Mouse (Mus musculus): ENCODE results near the gene Arpc2. TPM values are rescaled to one million over a fixed set of nuclear protein-coding genes. Genes with fewer than 3 reads are reported as not detected.

The Arpc2 gene
- polyA plus RNA-seq (2012; rRNA removed), result 213 and 235 TPM in 2 replicates

DNA sequence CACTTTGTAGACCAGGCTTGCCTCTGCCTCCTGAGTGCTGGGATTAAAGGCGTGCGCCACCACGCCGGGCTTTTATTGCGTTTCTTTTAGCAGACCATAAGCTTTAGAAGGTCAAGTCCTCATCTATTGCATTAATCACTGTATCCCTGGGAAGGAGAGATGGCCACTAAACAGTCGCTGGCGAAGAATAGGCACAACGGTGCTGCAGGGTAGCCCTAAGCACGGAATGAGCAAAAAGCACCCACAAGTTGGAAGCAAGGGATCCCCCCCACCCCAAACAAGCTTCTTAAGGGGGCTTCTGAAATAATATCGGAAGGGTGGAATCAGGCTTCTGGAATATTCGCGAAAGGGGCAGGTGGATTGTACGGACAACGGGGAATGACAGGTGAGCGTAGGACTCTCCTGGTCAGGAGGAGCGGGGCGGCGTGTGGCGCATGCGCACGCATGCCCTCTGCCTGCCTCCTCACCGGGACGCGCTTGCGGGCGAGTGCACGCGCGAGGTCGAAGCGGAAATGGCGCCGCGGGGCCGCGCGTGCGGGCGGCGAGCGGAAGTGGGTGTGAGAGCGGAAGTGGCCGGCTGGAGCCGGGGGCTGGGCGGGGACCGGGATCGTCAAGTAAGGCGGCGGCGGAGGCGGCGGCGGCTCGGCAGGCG, at the start of gene Arpc2:
Gene Arpc2, plus strand, starts transcription at position 147 of the 652 bp plus-strand sequence.
- DNase-seq (ENCODE audit: extremely low spot score in 1 of 2, low spot score in 1 of 2), result peak; percentile 86 to 97

DNA sequence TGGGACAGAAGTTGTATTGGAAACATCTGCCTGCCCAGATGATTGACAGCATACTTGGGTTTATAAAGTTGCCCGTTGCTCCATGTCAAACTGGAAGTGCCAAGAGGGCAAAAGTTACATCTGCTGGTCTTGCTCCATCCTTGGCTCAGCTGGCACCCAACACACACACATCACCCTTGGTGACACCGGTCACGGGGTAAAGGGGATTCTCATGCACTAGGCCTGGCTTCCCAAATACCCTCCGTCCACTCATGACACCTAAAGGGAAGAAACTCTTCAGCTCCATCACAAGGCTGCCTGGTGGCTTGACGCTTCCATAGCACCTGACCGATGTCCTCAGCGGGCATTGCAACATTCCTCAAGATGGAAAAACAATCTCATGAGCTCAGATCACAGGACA, 45.4 kb upstream of the Arpc2 start:
- DNase-seq (ENCODE audit: extremely low spot score in 1 of 2, low spot score in 1 of 2), result no peak

DNA sequence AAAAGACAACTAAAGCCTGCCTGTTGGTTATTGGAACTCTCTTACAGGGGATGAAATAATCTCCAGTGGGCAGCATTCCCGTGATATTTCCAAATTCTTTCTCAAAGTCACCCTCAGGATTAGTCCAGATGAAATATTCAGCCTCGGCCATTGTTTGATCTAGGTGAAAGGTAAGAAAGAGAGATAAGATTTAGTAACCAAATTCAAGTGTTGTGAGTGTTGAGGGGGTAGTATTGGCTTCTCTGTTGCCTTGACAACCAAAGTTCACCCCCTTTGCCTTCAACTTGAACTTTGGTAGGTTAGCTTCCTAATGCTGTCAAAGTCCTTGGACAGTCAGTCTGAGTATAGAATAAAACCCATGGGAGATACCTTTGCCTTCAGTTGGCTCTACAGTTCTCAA, 43.2 kb upstream of the Arpc2 start:
- no peak for DNase-seq (ENCODE audit: extremely low spot score in 1 of 2, low spot score in 1 of 2)

DNA sequence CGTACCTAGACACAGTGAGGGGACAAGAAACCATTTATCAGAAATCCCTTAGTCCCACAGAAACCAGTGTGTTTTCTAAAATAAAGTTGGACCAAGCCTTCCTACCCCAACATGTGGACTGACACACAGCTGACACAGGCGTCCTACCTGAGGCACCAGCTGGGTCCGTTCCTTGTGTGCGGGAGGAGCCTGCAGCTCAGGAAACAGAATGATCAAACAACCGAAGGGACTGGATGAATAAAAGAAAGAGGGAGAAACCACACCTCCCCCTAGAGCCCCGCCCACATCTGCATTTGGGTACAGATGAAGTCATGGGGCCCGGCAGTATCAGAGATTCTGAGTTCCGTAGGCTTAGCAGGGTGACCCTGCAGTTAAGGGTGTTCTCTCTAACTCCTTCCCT, 41.4 kb upstream of the Arpc2 start, which contains the start of gene Cxcr1:
Gene Cxcr1, minus strand, starts transcription at position 187 of the 400 bp plus-strand sequence.
- DNase-seq (ENCODE audit: extremely low spot score in 1 of 2, low spot score in 1 of 2), result no peak

DNA sequence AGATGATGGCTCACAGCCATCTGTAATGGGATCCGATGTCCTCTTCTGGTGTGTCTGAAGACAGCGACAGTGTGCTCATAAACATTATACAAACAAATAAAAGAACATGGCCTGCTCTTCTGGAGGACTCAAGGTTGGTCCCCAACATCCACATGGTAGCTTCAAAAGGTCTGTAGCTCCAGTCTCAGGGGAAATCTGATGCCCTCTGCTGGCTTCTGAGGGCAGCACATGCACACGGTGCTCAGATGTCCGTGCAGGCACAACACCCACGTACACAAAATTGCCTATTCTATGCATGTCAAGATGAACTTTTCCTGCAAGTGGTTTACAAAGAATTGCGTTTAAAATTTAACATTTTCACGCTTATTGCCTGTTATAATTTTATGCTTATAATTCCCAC, 39.9 kb upstream of the Arpc2 start:
- DNase-seq (ENCODE audit: extremely low spot score in 1 of 2, low spot score in 1 of 2), result no peak

DNA sequence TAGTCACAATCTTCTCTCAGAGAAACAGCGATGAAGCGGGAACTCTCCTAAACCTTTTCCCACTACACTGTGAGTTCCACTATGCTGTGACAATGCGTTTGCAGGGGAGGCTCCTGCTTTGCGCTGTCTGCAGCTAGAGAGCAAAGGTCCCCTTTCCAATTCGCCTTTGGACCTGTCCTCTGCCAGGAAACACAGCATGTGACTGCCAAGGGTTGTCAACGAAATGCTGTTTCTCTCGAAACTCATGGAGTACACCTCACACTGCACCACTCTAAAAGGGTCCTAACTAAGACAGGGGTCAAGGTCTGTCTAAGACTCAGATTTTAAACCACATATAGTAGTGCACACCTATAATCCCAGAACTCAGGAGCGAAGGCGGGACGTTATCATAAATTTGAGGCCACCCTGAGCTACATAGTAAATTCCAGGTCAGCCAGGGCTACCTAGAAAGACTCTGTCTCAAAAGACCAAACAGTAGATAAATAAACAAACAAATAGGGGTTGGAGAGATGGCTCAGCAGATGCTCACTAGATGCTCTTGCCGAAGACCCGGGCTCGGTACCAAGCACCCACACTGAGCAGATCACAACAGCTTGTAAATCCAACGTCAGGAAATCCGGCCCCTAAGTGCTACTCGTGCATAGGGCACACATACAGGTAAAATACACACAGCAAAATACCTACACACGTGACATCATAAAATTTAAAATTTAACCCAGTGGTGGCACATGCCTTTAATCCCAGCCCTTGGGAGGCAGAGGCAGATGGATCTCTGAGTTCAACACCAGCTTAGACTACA, 39.1 kb upstream of the Arpc2 start:
- DNase-seq (ENCODE audit: extremely low spot score in 1 of 2, low spot score in 1 of 2), result no peak

DNA sequence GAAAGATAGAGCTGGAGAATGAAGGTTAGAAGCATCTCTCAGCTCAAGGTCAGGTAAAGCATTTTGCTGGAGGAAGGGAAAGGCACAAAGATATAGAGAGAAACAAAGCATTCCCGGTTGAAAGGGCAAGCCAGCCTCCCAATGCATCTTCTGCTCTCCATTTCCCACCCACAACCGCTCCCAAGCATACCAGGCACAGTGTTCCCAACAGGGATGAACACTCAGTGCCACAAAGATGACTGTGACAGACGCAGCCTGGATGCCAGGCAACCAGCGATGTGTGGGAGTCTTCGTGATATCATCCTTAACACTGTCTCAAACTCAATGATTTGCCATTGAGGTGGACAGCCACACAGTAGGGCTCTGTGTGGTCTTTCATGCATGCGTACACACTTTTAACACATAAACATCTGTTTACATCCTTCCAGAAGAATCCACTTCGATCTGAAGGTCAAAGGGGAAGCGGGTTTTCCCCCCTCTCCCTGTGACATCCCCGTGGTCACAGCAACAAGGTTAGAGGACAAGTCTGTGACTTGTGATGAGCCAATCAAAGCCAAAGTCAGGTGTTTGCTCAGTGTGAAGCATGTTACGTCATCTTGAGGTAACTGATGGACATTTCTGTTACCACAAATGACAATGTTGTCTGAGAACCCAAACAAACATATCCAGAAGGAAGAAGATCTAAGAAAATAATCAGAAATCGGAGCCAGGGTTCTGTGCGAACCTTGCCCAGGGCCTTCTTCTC, 38.0 kb upstream of the Arpc2 start:
- DNase-seq (ENCODE audit: extremely low spot score in 1 of 2, low spot score in 1 of 2), result peak; percentile 52 to 71

DNA sequence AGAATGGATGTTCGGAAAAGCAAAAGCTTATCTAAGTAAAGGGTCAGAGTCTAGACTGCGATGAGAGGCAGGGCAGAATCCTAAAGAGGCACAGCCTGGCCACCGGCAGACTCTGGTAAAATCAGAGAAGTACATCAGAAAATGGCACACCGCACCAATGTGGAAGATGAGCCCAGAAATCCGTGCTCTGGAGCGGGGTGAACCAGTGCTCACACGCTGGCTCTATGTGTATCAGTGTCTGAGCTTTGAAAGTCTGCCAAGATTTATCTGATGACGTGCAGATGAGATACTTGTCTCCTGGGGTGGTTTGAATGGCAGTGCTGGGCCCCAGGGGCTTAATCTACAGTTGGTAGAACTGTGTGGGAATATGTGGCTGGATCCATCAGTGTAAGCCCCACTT, 36.8 kb upstream of the Arpc2 start:
- no peak for DNase-seq (ENCODE audit: extremely low spot score in 1 of 2, low spot score in 1 of 2)

DNA sequence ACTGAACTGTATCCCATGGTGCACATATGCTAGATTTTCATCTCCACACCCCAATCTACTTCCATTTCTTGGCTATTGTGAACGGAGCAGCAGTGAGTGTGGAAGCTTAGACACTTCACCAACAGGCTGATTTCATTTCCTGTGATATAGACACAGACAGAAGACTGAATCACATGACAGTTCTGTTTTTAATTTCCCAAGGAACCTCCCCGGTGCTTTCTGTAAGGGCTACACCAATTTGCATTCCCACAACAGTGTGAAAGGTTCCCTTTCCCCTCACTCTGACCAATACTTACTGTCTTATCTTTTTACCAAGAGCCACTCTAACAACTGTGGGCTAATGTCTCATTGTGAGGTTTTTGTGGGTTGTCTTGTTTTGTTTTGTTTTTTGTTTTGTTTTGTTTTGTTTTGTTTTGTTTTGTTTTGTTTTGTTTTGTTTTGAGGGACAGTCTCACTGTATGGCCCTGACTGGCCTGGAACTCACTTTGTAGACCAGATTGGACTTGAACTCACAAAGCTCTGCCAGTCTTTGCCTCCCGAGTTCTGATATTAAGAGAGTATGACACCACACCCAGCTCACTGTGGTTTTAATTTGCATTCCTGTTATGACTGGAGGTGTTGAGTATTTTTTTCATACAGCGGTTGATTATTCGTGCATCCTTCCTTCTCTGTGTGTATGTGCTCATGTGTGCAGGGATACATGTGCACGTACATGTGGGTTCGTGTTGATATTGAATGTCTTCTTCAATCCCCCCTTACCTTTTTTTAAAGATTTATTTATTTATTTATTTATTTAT, 34.6 kb upstream of the Arpc2 start:
- DNase-seq (ENCODE audit: extremely low spot score in 1 of 2, low spot score in 1 of 2), result no peak

DNA sequence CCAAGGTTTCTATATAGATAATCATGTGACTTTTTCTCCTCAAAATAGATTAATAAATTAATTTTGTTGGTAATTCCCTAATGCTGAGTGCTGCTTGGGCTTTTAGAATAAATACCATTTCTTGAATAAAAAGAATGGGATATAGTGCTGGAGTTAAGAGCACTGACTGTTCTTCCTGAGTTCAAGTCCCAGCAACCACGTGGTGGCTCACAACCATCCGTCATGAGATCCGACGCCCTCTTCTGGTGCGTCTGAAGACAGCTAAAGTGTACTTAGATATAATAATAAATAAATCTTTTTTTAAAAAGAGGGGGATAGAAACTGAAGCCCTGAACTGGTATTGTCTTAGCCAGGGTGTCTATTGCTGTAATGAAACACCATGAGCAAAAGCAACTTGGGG, 32.4 kb upstream of the Arpc2 start:
- no peak for DNase-seq (ENCODE audit: extremely low spot score in 1 of 2, low spot score in 1 of 2)

DNA sequence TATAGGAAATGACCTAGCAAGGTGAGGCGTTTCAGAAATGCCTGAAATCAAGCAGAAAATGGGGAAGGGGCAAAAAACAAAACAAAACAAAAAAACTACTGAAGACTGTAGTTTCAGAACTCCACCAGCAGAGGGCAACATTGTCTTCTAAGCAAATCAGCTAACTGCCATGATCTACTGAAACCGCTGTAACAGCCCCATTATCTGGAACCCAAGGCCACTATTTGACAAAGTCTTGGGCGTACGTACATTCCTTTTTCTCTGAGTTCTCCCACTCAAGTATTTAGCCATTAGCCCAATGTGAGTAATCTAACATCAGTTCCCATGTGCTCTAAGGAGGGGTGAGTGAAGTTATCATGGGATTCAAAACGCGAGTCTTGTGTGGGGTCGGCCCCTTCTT, 30.0 kb upstream of the Arpc2 start:
- peak in 1 of 2 experiments; percentile 50 for DNase-seq (ENCODE audit: extremely low spot score in 1 of 2, low spot score in 1 of 2)

DNA sequence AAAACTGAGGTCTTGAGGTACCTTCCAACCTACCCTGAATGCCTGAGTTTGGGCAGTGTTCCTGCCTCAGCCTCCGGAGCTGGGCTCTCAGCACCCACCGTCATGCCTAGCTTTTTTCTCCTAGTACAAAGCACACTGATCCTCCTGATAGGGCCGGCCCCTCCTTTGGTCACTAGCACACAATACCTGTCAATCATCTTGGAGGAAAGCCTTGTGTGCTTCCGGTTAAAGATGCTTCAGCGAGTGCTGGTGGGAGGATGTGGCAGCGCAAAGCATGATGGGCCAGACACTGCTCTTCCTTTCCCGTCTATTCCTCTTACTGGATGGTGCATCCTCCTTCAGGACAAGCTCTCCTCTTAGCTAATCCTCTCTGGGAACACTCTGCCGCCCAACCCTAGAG, 29.2 kb upstream of the Arpc2 start:
- no peak for DNase-seq (ENCODE audit: extremely low spot score in 1 of 2, low spot score in 1 of 2)

DNA sequence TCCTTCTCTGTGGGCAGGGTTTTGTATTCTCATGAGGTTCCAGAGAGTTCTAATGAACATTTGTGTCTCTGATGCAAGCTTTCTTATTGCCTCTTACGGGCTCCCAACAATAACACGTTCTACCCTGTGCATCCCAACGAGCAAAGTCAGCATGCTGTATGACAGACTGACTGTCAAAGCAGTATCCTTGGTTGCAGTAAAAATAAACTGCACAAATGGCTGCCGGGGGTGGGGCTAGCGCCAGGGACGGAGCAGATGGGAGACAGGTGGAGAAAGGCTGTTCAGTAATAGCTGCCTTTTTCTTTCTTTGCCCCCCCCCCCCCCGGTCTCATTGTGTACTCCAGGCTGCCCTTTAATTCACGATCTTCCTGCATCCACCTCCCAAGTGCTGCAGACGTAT, 28.0 kb upstream of the Arpc2 start:
- DNase-seq (ENCODE audit: extremely low spot score in 1 of 2, low spot score in 1 of 2), result peak in 1 of 2 experiments; percentile 44

DNA sequence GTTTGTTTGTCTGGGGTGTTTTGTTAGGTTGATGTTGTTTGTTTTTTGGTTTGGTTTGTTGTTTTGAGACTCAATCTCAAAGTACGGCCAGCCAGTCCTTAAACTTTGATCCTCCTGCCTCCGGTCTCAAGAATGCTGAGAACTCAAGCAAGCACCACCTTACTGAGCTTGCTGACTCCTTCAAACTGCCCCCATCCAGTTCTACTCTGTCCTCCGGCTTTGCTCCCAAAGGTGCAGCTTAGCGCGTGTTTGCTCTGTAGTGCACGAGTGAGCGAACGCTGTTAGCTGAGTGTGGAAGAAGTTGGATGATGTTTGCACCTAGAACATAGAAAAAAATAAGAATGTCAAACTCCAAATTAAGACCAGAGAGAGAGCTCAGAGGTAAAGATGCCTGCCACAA, 26.9 kb upstream of the Arpc2 start:
- DNase-seq (ENCODE audit: extremely low spot score in 1 of 2, low spot score in 1 of 2), result no peak

DNA sequence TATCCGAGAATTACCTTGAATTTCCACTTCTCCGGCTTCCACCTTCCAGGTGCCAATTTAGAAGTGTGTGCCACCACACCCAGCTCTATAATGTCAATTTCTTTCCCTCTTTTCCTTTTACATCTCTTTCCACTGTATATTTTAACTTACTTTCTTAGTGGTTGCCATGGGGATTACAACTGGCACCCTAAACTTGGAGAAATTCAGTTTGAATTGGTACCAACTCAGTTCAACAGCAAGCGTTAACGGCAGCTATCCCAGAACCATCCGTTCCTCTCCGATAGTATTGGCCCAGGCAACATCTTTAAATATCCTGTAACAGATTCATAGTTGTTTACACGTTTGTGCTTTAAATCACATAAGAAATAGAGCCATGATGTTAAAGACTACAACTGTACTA, 16.0 kb upstream of the Arpc2 start:
- DNase-seq (ENCODE audit: extremely low spot score in 1 of 2, low spot score in 1 of 2), result no peak

DNA sequence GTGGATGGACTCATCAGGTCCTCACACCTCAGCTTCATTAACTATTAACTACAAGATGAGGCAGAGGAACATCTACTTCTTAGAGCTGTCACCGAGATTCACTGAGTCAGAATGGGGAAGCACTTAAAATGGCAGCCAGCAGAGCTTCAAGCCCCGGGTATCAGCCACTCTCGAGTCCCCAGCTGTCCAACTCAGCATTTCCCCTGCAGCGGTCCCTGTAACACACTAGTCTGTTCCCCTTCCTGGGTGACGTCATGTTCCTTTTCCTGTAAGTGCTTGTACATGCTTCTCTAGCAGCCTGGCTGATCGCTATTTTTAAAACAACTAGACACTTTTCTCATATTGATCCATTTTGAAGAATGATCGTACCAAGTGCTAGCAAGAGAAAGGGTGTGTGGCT, 8.6 kb upstream of the Arpc2 start:
- peak in 1 of 2 experiments; percentile 61 for DNase-seq (ENCODE audit: extremely low spot score in 1 of 2, low spot score in 1 of 2)

DNA sequence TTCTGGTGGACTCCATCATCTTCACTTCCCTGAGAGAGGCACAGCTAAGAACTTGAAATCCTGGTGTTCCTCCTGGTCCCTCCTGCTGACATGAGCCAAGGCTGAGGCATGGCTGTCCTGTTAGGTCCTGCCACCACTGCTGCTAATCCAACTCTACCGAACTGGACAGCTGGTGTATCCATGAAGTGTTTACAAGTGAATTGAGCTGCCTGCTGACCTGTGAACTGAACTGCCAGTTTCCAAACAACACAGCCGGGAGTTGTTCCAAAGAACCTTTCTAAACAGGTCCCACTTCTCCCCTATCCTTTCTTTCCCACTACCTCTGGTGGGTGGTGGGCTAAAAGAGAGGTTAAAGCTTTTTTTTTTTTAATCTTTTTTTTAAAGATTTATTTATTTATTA, 5.9 kb upstream of the Arpc2 start:
- DNase-seq (ENCODE audit: extremely low spot score in 1 of 2, low spot score in 1 of 2), result no peak

DNA sequence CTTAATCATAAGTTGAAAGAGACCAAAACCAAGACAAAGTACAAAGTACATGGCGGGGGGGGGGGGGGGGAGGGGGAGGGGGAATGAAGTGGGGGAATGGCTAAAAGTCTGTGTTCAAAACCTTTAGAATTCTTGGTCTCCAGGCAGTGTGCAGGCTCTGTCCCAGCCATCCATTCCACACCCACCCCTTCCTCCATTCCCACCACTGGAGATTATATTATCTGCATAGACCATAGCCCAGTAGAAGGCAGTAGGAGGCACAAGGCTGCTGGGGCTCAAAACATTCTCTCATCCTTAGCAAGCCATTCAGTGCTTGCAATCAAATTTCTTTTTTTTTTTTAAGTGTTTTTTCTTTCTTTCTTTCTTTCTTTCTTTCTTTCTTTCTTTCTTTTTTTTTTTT, 4.9 kb upstream of the Arpc2 start:
- no peak for DNase-seq (ENCODE audit: extremely low spot score in 1 of 2, low spot score in 1 of 2)

DNA sequence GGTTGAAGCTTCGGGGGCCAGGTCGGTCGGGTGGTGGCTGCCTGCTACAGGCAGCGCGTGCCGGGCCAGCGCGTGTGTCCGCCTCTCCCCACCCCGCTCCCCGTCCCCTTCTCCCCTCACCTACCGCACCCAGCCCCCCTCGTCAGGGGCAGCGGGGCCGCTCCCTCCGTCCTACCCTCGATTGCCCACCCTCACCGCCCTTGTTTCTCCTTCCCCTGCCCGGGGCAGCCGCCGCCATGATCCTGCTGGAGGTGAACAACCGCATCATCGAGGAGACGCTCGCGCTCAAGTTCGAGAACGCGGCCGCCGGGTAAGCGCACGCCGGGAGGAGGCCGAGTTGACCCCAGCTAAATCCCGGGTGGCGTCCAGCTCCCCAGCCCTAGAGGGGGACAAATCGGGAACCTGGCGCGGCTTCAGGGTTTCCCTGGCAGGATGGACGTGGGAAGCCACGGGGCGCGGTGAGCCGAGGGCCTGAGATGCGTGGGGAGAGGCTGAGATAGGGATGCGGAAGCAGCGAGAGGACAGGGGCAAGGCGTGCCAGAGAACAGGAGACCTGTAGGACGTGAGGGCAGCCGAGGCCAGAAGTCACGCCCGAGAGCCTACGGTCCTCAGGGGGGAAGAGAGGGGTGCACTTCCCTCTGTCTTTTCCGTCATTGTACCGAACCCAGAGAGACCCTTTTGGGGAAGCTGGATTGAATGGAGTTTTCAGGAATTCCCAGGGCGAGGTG, 870 bp downstream of the Arpc2 start:
- DNase-seq (ENCODE audit: extremely low spot score in 1 of 2, low spot score in 1 of 2), result peak in 1 of 2 experiments; percentile 45

DNA sequence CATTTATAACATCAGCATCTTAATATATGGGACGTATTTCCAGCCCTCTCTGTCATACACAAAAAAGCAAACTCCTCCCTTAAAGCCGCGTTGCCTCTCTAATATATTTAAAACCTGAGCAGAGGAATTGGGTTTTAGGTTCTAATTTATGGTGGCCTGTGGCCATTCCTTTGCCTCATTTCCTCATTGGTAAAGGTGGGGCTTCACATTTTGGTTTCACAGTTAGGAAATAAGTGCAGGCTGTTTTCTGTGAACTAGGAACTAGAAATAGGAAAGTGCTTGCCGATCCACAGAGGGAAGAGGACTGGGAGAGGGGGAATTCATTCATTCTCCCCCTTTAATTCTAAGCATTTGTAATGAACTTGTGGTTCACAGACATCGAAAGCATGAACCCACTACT, 1.8 kb downstream of the Arpc2 start:
- DNase-seq (ENCODE audit: extremely low spot score in 1 of 2, low spot score in 1 of 2), result no peak

All from frontal cortex, adult 2 months (tissue).